Mouse (Mus musculus) hindbrain, embryonic 12.5 days (tissue): ENCODE measurements around the gene Ndufa5. TPM values are rescaled to one million over a fixed set of nuclear protein-coding genes. Genes with fewer than 3 reads are reported as not detected.

ENCODE experiments used
- ATAC-seq: fragments of 200-750 bp; cut with Nextera tagmentation; 2 replicates; pipeline ENCODE4 v1.8.0; 2017; ENCODE audit warnings: moderate TSS enrichment; ENCODE audit not compliant: low FRiP score
- H3K27ac ChIP-seq: fragments of 300-500 bp; sonication (generic); 2 replicates; pipeline ENCODE4 v1.5.1; 2016; ENCODE audit warnings: mild to moderate bottlenecking
- H3K27me3 ChIP-seq: fragments of 300-500 bp; sonication (generic); 2 replicates; pipeline ENCODE4 v1.6.1; 2016; ENCODE audit warnings: mild to moderate bottlenecking
- H3K36me3 ChIP-seq: fragments of 300-500 bp; sonication (generic); 2 replicates; pipeline ENCODE4 v1.6.1; 2016; ENCODE audit warnings: mild to moderate bottlenecking
- H3K4me1 ChIP-seq: fragments of 300-500 bp; sonication (generic); 2 replicates; pipeline ENCODE4 v1.6.1; 2016
- H3K4me2 ChIP-seq: fragments of 300-500 bp; sonication (generic); replicated peaks from 2 replicates; pipeline ENCODE4 v1.6.1; 2016; ENCODE audit warnings: mild to moderate bottlenecking
- H3K4me3 ChIP-seq: fragments of 300-500 bp; sonication (generic); 2 replicates; pipeline ENCODE4 v1.5.1; 2016; ENCODE audit warnings: mild to moderate bottlenecking
- H3K9ac ChIP-seq: fragments of 300-500 bp; sonication (generic); 2 replicates; pipeline ENCODE4 v1.6.1; 2016; ENCODE audit warnings: mild to moderate bottlenecking, moderate library complexity
- H3K9me3 ChIP-seq: fragments of 300-500 bp; sonication (generic); replicated peaks from 2 replicates; pipeline ENCODE4 v1.6.1; 2016; ENCODE audit warnings: mild to moderate bottlenecking
- WGBS: fragments of 180-500 bp; shearing (Covaris S2); methylation state at CpG from one replicate; pipeline ENCODE4 v1.1.7; 2016; 5-methylcytosine and 5-hydroxymethylcytosine counted together
- polyA plus RNA-seq: library from polyadenylated mRNA; unstranded; fragments of >200 nt; fragmentation: Nextera tagmentation; extraction: Ambion mirVana; gene quantifications from 2 replicates; pipeline ENCODE4 v1.2.1, GENCODE M21; 2016

Gene Ndufa5
- polyA plus RNA-seq, 1 experiment from 2014 or later: 326 TPM

- Histone ChIP-seq H3K27me3 (no peaks in the 10 kb centered on the region), H3K4me3 (no peak overlapping the region), H3K27ac (no peak overlapping the region), H3K4me1 (no peaks in the 10 kb centered on the region), H3K9ac (no peak overlapping the region), H3K9me3 (no peaks in the 10 kb centered on the region), H3K36me3 (no peaks in the 10 kb centered on the region), H3K4me2 (no peak overlapping the region)
- WGBS: 80% methylated on average over 2 of the region's 2 CpGs
- ATAC-seq: no peak
Observed at GRCm38 (mm10) chr6:24504141-24504540, 23.7 kb downstream of the Ndufa5 start.

DNA sequence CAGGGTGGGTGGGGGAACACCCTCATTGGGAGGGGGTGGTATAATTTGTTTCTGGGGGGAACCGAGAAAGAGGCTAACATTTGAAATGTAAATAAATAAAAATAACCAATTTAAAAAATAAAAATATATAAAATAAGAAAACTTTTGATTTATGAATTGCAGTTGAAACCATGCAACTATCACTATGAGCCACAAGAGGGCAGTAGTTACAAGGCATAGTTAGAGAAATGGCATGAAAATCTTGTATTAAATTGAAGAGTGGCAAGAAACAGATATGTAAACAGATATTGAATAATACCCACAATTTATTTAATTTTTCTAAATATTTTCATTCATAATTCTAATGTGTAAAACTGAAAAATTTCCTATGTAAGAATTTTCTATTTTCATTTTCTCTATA is 37.5 kb downstream of the Ndufa5 start:
- WGBS: 20% methylated on average over 1 of the region's 1 CpGs

GRCm38 (mm10) chr6:24486530-24486929 is 41.3 kb downstream of the Ndufa5 start:
- Histone ChIP-seq H3K4me3 (no peak overlapping the region), H3K36me3 (no peaks in the 10 kb centered on the region), H3K9me3 (no peaks in the 10 kb centered on the region), H3K4me1 (no peaks in the 10 kb centered on the region), H3K9ac (no peak overlapping the region), H3K27ac (no peak overlapping the region), H3K4me2 (no peak overlapping the region), H3K27me3 (no peaks in the 10 kb centered on the region)
- 78% methylated on average over 5 of the region's 5 CpGs for WGBS
- no peak for ATAC-seq

More for the DNA sequence above, 37.5 kb downstream of the Ndufa5 start:
- H3K9me3 ChIP-seq: no peaks in the 10 kb centered on the region
- no peak overlapping the region for H3K27ac ChIP-seq
- H3K4me1 ChIP-seq: no peaks in the 10 kb centered on the region
- no peak overlapping the region for H3K4me2 ChIP-seq
- no peaks in the 10 kb centered on the region for H3K27me3 ChIP-seq
- H3K4me3 ChIP-seq: no peak overlapping the region
- H3K36me3 ChIP-seq: no peaks in the 10 kb centered on the region
- no peak for ATAC-seq
- no peak overlapping the region for H3K9ac ChIP-seq

DNA sequence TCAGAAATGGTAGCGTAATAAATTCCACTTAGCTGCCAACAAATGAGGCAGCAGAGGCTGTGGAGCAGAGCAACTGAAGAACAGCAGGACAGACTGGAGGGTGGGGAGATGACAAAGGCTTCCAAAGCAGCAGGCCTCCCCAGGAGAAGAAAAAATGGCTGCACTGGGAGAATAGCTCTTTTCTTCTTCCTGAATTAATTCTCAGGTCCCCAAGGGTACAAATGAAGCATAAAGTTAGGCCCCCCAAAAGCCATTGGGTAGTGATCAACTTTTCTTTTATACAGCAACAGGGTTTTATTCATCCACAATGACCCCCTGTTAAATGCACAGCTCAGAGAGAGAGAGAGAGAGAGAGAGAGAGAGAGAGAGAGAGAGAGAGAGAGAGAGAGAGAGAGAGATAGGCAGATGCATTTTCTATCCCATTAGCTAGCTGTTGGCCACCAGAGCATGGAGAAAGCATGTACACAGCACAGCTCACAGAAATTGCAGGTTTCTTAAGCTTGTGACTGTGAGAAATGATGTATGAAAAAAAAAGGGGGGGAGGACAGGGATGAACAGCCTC is 57.2 kb downstream of the Ndufa5 start:
- peak; percentile 75 for ATAC-seq

DNA sequence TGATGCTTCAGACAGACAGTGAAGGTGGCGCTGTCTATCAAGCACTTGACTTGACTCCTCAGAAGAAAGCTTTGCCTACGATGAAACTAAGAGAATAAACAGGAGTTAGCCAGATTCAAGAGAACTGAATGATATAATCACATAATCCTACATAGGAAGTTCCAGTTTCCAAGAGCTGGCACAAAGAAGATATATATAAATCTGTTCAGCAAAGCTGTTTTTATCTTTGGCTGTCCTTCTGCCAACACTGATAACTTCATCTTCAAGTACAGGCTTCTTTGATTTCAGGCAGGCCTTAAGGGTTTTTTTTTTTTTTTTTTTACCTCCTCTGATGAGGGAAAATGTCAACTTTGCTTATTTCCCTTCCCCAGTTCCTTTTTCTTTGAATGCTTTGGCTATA is 57.7 kb downstream of the Ndufa5 start:
- H3K27me3 ChIP-seq: no peaks in the 10 kb centered on the region
- H3K4me3 ChIP-seq: no peak overlapping the region
- no peak overlapping the region for H3K27ac ChIP-seq
- 75% methylated on average over 2 of the region's 2 CpGs for WGBS
- no peak overlapping the region for H3K9ac ChIP-seq
- peaks cover 2% of the 10 kb centered on the region; the same call in 1 of the 2 replicates for H3K4me1 ChIP-seq
- no peak for ATAC-seq
- H3K9me3 ChIP-seq: no peaks in the 10 kb centered on the region
- H3K4me2 ChIP-seq: no peak overlapping the region
- H3K36me3 ChIP-seq: no peaks in the 10 kb centered on the region

More for the DNA sequence above, 57.2 kb downstream of the Ndufa5 start:
- Histone ChIP-seq H3K27ac (no peak overlapping the region), H3K9me3 (no peaks in the 10 kb centered on the region), H3K27me3 (no peaks in the 10 kb centered on the region), H3K4me2 (no peak overlapping the region), H3K4me1 (peaks cover 2% of the 10 kb centered on the region; the same call in 1 of the 2 replicates), H3K4me3 (no peak overlapping the region), H3K36me3 (no peaks in the 10 kb centered on the region), H3K9ac (no peak overlapping the region)
- WGBS: 38% methylated on average over 1 of the region's 1 CpGs

Other genes with a start within 250 kb of the Ndufa5 start
- gene Iqub, start 12.9 kb downstream of the Ndufa5 start, polyA plus RNA-seq: 2.6 and 2.8 TPM in 2 replicates
- 0.08 TPM in 1 of 2 replicates, not detected in the other for gene Asb15, start 131 bp upstream of the Ndufa5 start, polyA plus RNA-seq
- not detected in 2 replicates for gene Lmod2, start 69.7 kb upstream of the Ndufa5 start, polyA plus RNA-seq
- gene Wasl, start 137.0 kb upstream of the Ndufa5 start, polyA plus RNA-seq: 78.9 and 82.3 TPM in 2 replicates
- gene Hyal6, start 205.2 kb upstream of the Ndufa5 start, polyA plus RNA-seq: not detected in 2 replicates
- not detected in 2 replicates for gene Hyal4, start 220.3 kb upstream of the Ndufa5 start, polyA plus RNA-seq